Mouse (Mus musculus): Measurements from ENCODE around the gene Fam208b. TPM values are rescaled to one million over a fixed set of nuclear protein-coding genes. Genes with fewer than 3 reads are reported as not detected.
"Not testable (repeated sequence)": the region's sequence is repeated elsewhere in the genome, so short reads cannot be mapped to it uniquely, and the experiment has no call there.

Fam208b gene
- total and polyA plus RNA-seq, 3 experiments, result 12.5 to 28.1 (median 26.4) TPM

- Histone ChIP-seq H3K4me3 (replicated peaks in 1 of 3; ENCODE audit: low read depth in 2 of 3, low read length in 2 of 3, poor library complexity in 1 of 3) (no peak overlapping the region), H3K27ac (ENCODE audit: insufficient read depth, low read depth) (no peak overlapping the region), H3K4me1 (ENCODE audit: control insufficient read depth in 1 of 2, insufficient read depth in 2 of 2) (peaks cover 4 to 16% of the 10 kb centered on the region in 2 experiments; a peak in 2 of 4 replicates), H3K36me3 (replicated peaks in 1 of 2; ENCODE audit: control insufficient read depth in 1 of 2, insufficient read depth in 1 of 2, low read length in 1 of 2) (no peaks in the 10 kb centered on the region), H3K79me2 (replicated peaks; ENCODE audit: control insufficient read depth, extremely low read depth, insufficient read depth, poor library complexity, severe bottlenecking) (no peaks in the 10 kb centered on the region), H3K4me2 (ENCODE audit: insufficient read depth, low read depth, poor library complexity, severe bottlenecking) (no peak overlapping the region), H3K9ac (ENCODE audit: insufficient read depth, low read depth) (no peak overlapping the region), H3K27me3 (replicated peaks) (no peaks in the 10 kb centered on the region), H3K9me3 (replicated peaks; ENCODE audit: low read length) (peaks cover 5% of the 10 kb centered on the region)
- TF ChIP-seq SMC3 (IDR thresholded peaks at IDR 0.05; ENCODE audit: low read depth, low read length) (no peak), GABPA (IDR thresholded peaks at IDR 0.05; ENCODE audit: insufficient replicate concordance, low read depth, low read length) (no peak), BHLHE40 (IDR thresholded peaks at IDR 0.05; ENCODE audit: low read depth, low read length) (no peak), MYC (IDR thresholded peaks at IDR 0.05; ENCODE audit: low read depth, low read length) (no peak), EP300 (IDR thresholded peaks at IDR 0.05; ENCODE audit: low read length) (no peak), SIN3A (IDR thresholded peaks at IDR 0.05; ENCODE audit: low read length) (no peak), CHD2 (IDR thresholded peaks at IDR 0.05; ENCODE audit: low read length) (no peak), USF1 (IDR thresholded peaks at IDR 0.05; ENCODE audit: low read depth, low read length) (no peak), CTCF (conservative IDR thresholded peaks at IDR 0.05 in 1 of 2, IDR thresholded peaks at IDR 0.05 in 1 of 2; ENCODE audit: low read depth in 2 of 2, low read length in 2 of 2) (no peak), USF2 (conservative IDR thresholded peaks at IDR 0.05; ENCODE audit: low read depth, low read length) (no peak), POLR2A (IDR thresholded peaks at IDR 0.05; ENCODE audit: low read depth, low read length) (no peak), RCOR1 (conservative IDR thresholded peaks at IDR 0.05; ENCODE audit: low read depth, low read length) (no peak), MAZ (IDR thresholded peaks at IDR 0.05; ENCODE audit: low read depth, low read length) (no peak), PAX5 (IDR thresholded peaks at IDR 0.05; ENCODE audit: low read length) (no peak)
- no peak for DNase-seq (ENCODE audit: extremely low read depth)
- dilution Hi-C loops (cut with MboI; ENCODE audit: extremely low pct_ligation_motif_present, extremely low pct_unique_long_range_greater_than_20kb, low sequenced_read_pairs), result no loop called here
- in situ Hi-C loops (cut with MboI; ENCODE audit: low pct_ligation_motif_present, low pct_unique_long_range_greater_than_20kb, low sequenced_read_pairs), result loop anchor here (25.0 kb wide), 1 partner anchor 120 kb away; no protein-coding TSS in a partner anchor
Measured at GRCm38 (mm10) chr13:3532451-3532850, 78.5 kb downstream of the Fam208b start.

GRCm38 (mm10) chr13:3531692-3532320 lies 79.1 kb downstream of the Fam208b start:
- Histone ChIP-seq H3K9me3 (replicated peaks; ENCODE audit: low read length) (peaks cover 4% of the 10 kb centered on the region), H3K79me2 (replicated peaks; ENCODE audit: control insufficient read depth, extremely low read depth, insufficient read depth, poor library complexity, severe bottlenecking) (no peaks in the 10 kb centered on the region), H3K4me1 (ENCODE audit: control insufficient read depth in 1 of 2, insufficient read depth in 2 of 2) (peaks cover 7 to 16% of the 10 kb centered on the region in 2 experiments), H3K27me3 (replicated peaks) (no peaks in the 10 kb centered on the region), H3K4me2 (ENCODE audit: insufficient read depth, low read depth, poor library complexity, severe bottlenecking) (no peak overlapping the region), H3K36me3 (replicated peaks in 1 of 2; ENCODE audit: control insufficient read depth in 1 of 2, insufficient read depth in 1 of 2, low read length in 1 of 2) (no peaks in the 10 kb centered on the region), H3K4me3 (replicated peaks in 1 of 3; ENCODE audit: low read depth in 2 of 3, low read length in 2 of 3, poor library complexity in 1 of 3) (no peak overlapping the region), H3K9ac (ENCODE audit: insufficient read depth, low read depth) (no peak overlapping the region), H3K27ac (ENCODE audit: insufficient read depth, low read depth) (no peak overlapping the region)
- dilution Hi-C loops (cut with MboI; ENCODE audit: extremely low pct_ligation_motif_present, extremely low pct_unique_long_range_greater_than_20kb, low sequenced_read_pairs), result no loop called here
- no peak for DNase-seq (ENCODE audit: extremely low read depth)
- in situ Hi-C loops (cut with MboI; ENCODE audit: low pct_ligation_motif_present, low pct_unique_long_range_greater_than_20kb, low sequenced_read_pairs), result loop anchor here (25.0 kb wide), 1 partner anchor 120 kb away; no protein-coding TSS in a partner anchor
- TF ChIP-seq USF2 (conservative IDR thresholded peaks at IDR 0.05; ENCODE audit: low read depth, low read length) (no peak), MXI1 (IDR thresholded peaks at IDR 0.05; ENCODE audit: low read depth, low read length) (no peak), GABPA (IDR thresholded peaks at IDR 0.05; ENCODE audit: insufficient replicate concordance, low read depth, low read length) (no peak), CTCF (conservative IDR thresholded peaks at IDR 0.05 in 1 of 2, IDR thresholded peaks at IDR 0.05 in 1 of 2; ENCODE audit: low read depth in 2 of 2, low read length in 2 of 2) (no peak), SIN3A (IDR thresholded peaks at IDR 0.05; ENCODE audit: low read length) (no peak), CHD1 (IDR thresholded peaks at IDR 0.05; ENCODE audit: low read depth, low read length) (no peak), MYC (IDR thresholded peaks at IDR 0.05; ENCODE audit: low read depth, low read length) (no peak), TBP (conservative IDR thresholded peaks at IDR 0.05; ENCODE audit: low read depth, low read length) (no peak), ZNF384 (IDR thresholded peaks at IDR 0.05; ENCODE audit: low read depth, low read length) (no peak), RAD21 (IDR thresholded peaks at IDR 0.05; ENCODE audit: low read depth, low read length) (no peak)

- H3K9ac ChIP-seq (ENCODE audit: insufficient read depth, low read depth); H3K79me2 ChIP-seq (replicated peaks; ENCODE audit: control insufficient read depth, extremely low read depth, insufficient read depth, poor library complexity, severe bottlenecking); H3K27me3 ChIP-seq (replicated peaks); H3K27ac ChIP-seq (ENCODE audit: insufficient read depth, low read depth); DNase-seq (ENCODE audit: extremely low read depth); H3K4me2 ChIP-seq (ENCODE audit: insufficient read depth, low read depth, poor library complexity, severe bottlenecking); H3K9me3 ChIP-seq (replicated peaks; ENCODE audit: low read length); H3K36me3 ChIP-seq (replicated peaks in 1 of 2; ENCODE audit: control insufficient read depth in 1 of 2, insufficient read depth in 1 of 2, low read length in 1 of 2); dilution Hi-C loops (cut with MboI; ENCODE audit: extremely low pct_ligation_motif_present, extremely low pct_unique_long_range_greater_than_20kb, low sequenced_read_pairs); H3K4me3 ChIP-seq (replicated peaks in 1 of 3; ENCODE audit: low read depth in 2 of 3, low read length in 2 of 3, poor library complexity in 1 of 3): not testable (repeated sequence)
- peaks cover 7 to 14% of the 10 kb centered on the region in 2 experiments for H3K4me1 ChIP-seq (ENCODE audit: control insufficient read depth in 1 of 2, insufficient read depth in 2 of 2)
- in situ Hi-C loops (cut with MboI; ENCODE audit: low pct_ligation_motif_present, low pct_unique_long_range_greater_than_20kb, low sequenced_read_pairs), result loop anchor here (25.0 kb wide), 1 partner anchor 119 kb away; no protein-coding TSS in a partner anchor
Measured at GRCm38 (mm10) chr13:3531176-3531575, 79.7 kb downstream of the Fam208b start.

Measured in CH12.LX (cell line).